Mouse (Mus musculus) CH12.LX (cell line): ENCODE measurements around the gene Arsb.

Experiments used
- CTCF ChIP-seq, 2 experiments: IDR thresholded peaks in 1 of 2; conservative IDR thresholded peaks in 1 of 2; 2 replicates each; pipeline ENCODE4 v1.5.1; 2011 to 2012; ENCODE audit warnings: low read depth in 2 of 2, low read length in 2 of 2, improper control_type of control experiment in 1 of 2, inconsistent platforms in 1 of 2, mild to moderate bottlenecking in 1 of 2, moderate library complexity in 1 of 2
- ELF1 ChIP-seq: IDR thresholded peaks from 2 replicates; pipeline ENCODE4 v1.6.1; 2014; ENCODE audit warnings: low read depth, mild to moderate bottlenecking, inconsistent platforms, low read length, improper control_type of control experiment
- JUND ChIP-seq: conservative IDR thresholded peaks from 2 replicates; pipeline ENCODE4 v1.6.1; 2011; ENCODE audit warnings: low read depth, low read length, improper control_type of control experiment

- TF ChIP-seq CTCF (conservative IDR thresholded peaks at IDR 0.05 in 1 of 2, IDR thresholded peaks at IDR 0.05 in 1 of 2; ENCODE audit: low read depth in 2 of 2, low read length in 2 of 2) (no peak), ELF1 (no peak), JUND (no peak)
Measured at GRCm38 (mm10) chr13:93854966-93855562, 83.6 kb downstream of the Arsb start.
